Mouse (Mus musculus): Measurements from ENCODE around the gene Fscn2.

DNA sequence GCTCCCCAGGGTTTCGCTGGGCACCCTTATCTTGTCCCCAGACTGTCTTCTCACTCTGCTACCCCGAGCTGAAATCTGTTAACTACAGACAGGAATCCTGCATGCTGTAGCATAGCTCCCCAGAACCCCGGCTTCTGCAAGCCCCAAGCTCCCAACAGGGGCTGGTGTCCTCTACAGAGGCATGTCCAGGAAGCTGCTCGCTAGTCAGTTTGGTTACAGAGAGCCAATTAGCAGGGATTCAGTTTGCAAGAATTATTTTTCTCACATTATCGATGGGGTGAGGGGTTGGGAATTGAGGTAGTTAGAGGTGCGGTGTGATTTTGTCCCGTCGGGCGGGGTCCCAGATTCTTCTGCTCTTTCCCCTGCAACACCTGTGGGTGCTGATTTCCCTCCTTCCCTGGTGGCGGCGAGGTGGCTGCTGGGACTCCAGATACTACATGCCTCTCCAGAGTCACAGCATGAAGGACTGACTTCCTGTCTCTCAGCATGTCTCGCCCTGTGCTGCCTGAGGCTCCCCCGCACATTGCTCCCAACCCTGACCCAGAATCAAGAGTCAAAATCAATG, 44.6 kb upstream of the Fscn2 start:
- no peak for TF ChIP-seq CTCF (IDR thresholded peaks at IDR 0.05; ENCODE audit: control insufficient read depth, insufficient read depth, low read length)
- no peak for TF ChIP-seq POLR2A (IDR thresholded peaks at IDR 0.05; ENCODE audit: borderline replicate concordance, control insufficient read depth, low read depth, low read length)

Data from bone marrow, adult 2 months (tissue).